Mouse (Mus musculus) lung, postnatal 36 days (tissue): ENCODE data around the gene Defb25.
"Not testable (repeated sequence)": the region's sequence is repeated elsewhere in the genome, so short reads cannot be mapped to it uniquely, and the experiment has no call there.

Experiments used
- DNase-seq: peaks from one replicate; pipeline ENCODE4 v3.0.0; 2022; ENCODE audit warnings: mixed read lengths

The Defb25 gene

DNA sequence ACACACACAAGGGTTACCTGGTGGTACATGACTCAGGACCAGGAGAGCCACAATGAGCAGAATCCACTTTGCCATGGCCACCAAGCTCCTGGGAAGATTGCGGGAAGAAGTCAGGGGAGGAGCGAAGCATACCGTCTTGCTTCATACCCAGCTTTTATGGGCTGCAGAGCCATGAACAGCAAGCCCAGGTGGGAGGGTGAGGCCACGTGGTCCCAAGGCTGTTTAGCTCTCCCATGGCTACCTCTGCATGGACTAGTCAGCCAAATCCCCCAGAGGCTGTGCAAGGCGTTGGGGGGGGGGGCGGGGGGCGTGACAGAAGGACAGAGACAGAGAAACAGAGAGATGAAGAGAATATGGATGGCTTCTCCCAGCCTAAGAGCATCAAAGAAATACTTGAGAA, at the start of gene Defb25:
Gene Defb25, minus strand, starts transcription at position 101 of the 400 bp plus-strand sequence.
- DNase-seq, result no peak

DNA sequence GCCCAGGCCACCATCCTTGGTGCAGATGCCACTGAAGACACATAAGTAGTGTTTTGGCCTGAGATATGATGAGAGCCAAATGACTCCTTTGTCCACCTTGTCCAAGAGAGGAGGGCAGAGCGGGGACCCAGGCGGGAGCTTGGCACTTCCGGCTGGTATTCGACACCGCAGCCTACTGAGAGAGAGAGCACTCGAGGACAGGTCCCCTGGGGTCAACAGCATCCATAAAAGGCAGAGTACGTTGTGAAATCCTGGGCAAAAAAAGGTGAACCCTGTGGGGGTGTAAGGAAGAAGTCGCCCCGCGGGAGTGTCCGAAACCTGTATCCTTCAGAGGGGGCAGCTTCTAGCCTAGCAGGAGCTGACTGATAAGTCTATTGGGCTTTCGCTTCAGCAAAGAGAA, 49.3 kb upstream of the Defb25 start:
- peak; percentile 56 for DNase-seq

DNA sequence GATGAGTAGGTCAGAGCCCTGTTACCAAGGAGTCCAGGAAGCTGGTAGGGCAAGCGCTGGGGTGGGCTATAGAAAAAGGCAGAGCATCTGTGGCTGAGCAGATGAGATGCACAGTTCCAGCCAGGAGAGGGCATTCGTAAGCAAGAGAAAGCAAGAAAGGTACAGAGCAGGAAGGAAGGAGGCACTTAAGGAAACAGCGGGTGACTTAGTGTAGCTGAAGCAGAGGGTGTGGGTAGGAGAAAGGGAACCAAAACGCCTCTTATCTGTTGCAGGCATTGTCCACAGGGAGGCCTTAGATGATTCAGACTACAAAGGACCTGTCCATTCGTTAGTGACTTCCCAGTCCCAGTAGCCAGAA, 48.8 kb upstream of the Defb25 start:
- DNase-seq, result peak; percentile 80

DNA sequence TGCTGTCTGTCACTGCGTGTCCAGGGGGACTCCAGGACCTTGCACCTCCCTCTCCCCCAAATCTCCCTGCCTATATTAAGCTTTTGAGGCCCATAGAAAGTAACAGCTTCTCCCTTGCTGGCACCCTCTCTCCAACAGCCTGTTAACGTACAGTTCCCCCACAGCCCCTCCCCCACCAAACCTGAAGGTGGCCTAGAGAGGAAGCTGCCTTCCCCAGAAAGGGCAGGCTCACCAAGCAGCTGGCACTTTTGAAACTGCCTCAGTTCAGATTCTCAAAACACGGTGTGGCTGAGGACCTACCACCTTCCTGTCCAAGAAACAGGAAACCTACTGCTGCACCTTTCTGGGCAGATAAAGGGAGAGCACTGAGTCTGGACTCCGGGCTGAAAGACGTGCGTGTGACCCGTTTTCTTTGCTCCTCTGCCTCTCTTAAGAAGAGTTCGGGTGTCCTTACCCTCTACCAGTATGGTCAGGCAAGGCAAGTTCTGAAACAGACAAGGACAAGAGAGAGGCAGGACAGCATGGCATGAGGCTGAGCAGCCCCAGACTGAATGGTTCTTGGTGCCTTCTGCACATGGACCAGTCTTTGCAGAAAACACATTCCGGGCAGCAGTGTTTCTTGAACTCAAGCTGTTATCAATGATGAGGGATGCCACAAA, 48.3 kb upstream of the Defb25 start:
- peak; percentile 53 for DNase-seq

DNA sequence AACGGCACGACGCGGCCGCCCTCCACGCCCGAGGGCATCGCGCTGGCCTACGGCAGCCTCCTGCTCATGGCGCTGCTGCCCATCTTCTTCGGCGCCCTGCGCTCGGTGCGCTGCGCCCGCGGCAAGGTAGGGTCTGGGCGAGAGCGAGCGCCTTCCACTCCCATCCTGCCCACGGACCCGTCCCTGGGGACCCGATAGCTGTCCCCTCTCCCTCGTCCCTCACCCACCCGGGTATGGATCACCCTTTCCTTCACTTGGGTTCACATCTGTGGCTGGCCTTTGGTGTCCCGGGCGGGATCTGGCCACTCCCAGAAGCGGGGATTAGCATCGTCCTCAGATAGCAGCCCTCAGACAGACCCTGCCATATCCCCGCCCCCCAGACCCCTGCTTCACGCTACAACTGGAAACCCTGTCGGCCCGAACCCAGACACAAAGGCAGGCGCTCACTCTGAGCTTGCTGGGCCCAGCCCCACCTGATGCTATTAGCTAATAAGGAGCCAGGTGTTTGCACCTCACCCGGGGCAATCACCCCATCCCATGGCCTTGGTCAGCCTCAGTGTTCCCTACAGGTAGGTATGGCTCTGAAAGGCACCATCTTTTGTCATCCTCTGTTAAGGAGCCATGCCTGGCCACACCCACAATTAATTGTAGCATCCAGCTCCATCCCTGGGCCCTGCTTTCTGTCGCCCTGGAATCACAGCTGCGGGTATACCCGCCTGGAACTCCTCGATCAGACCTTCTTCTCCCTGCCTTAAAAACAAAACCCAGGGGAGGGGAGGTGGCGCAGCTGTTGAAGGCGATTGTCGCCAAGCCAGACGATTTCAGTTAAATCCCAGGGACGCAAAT, 47.0 kb upstream of the Defb25 start:
- DNase-seq, result no peak

DNA sequence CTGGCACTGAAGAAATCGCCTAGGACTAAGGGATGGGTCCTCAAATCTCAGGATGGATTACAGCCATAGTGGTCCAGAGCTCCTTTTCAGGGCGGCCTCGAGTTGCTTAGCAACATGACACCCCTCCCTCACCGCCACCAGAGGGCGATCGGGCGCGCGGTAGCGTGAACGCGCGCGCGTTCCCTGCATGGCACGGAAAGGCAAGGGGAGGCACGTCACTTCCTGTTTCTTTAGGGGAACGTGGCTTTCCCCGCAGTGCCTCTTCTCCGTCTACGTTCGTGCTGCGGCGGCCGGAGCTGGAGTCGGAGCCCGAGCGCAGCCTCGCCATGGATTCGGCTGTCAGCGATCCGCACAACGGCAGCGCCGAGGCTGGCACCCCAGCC, 46.4 kb upstream of the Defb25 start, which contains the start of gene H13:
Gene H13, plus strand, starts transcription at position 206 of the 383 bp plus-strand sequence.
- peak; percentile 94 for DNase-seq

DNA sequence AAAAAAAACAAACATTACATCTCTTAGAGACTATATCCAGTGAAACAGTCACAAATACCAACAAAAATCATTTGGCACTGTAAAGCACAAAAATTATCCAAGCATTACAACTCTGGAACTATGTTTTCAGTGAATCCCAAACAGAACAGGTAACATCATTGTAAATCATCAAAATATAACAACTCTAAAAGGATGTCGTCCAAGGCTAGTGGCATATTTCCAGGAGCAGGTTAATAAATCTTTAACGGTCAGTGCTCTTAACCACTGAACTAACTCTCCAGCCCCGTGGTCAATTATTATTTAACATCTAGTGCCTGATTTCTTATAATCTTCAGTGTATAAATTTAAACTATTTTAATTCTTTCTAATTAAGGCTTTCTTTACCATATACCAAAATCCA, 43.3 kb upstream of the Defb25 start:
- DNase-seq, result not testable (repeated sequence)

DNA sequence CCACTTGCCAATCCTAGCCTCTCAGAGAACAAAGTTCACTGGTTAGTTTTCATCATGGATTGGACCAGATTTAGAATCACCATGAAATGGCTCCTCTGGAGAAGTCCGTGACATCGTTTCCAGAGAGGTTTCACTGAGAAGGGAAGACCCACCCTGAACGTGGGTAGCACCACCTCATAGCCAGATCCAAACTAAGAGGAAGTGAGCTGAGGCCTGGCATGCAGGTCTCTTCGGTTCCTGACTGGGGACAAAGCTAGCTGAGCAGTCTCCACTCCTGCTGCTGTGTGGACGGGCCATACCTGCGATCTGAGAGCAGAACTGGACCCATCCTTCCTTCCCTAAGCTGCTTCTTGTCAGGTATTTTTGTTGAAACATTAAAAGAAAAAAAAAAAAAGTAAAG, 38.3 kb upstream of the Defb25 start:
- no peak for DNase-seq

DNA sequence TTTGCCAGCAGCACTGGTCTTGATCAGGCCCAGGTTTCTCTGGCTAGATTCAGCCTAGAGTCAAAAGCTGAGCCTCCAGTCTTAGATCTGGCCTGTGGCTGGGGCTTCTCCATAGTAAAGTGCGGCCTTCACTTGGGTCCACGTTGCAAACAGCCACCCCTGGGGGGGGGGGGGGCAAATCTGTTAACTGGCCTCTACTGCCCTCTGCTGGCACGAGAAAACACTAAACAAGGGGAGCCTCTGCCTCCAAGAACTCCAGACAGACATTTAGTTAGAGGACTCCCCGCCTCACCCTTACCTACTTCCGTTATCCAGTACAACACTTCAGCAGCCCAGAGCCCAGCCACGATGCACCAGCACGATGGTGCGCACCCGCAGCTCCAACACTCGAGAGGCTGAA, 34.5 kb upstream of the Defb25 start:
- peak; percentile 56 for DNase-seq

DNA sequence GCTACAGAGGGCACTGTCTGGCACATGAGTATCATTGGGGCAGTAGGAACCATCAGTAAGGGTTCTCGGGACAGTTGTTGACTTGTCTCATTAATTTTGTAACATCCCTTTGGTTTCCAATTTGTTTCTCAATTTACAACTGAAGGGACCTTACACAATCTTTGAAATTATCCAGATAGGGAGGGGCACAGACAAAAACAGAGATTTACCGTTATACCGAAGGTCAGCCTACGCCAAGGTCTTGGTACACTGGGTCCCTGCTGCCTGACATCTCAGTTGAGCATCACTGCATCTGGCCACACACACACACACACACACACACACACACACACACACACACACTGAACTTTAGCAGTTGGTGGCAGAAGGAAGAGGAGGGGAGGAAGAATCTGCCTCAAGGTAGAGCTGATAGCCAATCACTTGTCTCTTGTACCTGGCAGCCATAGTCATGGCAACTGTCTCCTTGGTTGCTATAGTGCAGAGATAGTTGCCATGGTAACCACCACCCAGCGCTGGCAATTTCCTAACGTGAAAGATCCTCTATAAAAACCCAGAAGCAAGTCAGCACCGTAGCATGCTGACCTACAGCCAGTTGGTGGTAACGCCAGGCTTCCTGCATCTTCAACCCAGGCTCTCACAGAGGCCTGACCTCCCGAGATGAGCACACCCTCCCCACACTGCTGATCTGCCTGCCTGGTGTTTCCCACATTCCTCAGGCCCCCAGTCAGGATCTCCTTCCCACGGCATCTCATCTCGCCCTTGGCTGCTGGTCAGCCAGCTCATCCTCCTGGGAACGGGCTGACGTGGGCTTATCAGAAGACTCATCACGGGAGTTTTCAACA, 31.2 kb upstream of the Defb25 start:
- DNase-seq, result no peak

DNA sequence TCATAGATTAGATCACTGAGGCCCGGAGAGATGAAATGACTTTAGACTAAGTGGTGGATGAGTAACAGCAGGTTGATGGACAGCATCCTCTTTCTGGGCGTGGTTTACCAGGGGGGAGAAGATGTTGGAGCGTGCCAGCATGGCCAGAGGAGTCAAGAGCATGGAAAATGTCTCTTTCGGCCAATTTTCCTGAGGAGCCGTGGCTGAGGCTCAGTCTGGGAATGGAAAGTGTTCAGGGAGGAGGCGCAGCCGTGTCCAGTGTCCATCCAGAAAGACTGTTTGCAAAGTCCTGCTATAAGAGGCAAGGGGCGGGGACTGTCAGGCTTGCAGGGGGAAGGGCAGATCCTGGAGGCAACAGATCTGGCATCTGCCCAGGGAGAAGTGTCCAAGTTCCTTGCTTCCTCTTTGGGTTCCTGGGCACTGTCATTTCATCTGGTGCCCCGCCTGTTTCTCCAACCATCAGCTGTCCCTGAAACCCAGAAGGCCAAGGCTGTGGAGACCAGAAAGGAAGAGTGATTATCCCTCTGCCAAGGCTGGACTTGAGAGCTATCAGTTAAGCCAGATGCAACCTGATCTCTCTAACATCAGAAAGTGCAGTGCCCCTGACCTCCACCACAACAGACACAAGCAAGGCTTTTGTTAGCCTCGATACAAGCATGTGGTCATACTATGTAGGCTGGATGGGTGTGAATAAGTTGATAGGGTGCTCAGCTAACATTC, 30.2 kb upstream of the Defb25 start:
- DNase-seq, result peak; percentile 90

DNA sequence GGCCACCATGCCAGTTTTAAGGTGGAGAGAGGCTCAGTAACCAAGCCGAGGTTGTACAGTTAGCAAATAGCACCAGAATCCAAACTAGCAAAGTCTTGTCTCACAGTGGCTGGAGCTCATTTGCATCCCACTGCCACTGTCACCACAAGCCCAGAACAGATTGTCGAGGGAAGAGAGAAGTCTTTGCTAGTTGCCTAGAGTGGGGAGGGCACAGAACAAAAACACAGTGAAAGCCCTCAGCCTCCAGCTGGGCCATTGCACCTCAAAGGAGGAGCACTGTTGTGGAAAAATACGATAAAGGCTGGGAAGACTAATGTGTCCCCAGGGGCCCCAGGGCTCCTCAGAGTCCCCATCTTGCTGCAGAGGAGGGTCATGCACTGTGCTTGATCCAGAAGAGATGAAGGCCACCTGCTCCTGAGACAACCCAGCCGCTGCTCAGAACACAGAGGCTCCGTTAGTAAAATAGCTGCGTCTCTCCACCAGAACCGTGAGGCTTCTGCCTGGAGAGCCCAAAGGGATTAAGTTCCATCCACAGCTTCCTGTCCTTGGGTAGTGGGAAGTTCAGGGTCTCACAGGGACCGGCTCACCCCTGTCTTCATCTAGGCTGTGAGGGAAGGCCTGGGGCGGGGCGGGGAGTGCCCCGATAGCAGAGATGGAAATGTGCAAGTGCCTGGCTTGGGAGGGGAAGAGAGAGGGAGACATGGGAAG, 16.7 kb upstream of the Defb25 start:
- DNase-seq, result peak; percentile 56

DNA sequence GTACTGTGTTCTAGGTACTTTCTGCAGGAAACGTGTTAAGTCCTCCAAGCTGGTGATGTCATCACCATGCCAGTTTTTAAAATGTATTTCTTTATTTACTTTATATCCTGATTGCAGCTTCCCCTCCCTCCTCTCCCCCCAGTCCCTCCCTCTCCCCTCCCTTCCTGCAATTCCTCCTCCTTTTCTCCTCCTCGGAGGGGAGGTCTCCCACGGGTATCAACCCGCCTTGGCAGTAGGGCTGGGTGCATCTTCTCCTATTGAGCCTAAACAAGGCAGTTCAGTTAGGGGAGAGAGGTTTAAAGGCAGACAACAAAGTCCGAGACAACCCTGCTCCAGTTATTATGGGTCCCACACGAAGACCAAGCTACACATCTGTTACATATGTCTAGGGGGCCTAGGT, 16.0 kb upstream of the Defb25 start:
- no peak for DNase-seq

DNA sequence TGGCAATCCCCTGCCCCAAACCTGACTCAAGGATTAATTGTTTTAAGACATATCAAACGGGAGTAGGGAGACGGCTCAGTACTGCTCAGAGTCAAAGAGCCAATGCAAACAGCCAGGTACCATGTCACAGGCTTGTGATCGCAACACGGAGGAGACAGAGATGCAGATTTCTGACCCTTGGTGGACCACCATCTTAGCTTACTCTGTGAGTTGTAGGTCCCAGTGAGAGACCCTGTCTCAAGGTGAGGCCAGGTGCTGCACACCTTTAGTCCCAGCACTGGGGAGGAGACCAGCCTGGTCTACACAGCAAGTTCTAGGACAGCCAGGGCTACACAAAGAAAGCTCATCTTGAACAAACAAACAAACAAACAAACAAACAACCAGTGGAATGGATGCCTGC, 14.5 kb upstream of the Defb25 start:
- DNase-seq, result no peak

DNA sequence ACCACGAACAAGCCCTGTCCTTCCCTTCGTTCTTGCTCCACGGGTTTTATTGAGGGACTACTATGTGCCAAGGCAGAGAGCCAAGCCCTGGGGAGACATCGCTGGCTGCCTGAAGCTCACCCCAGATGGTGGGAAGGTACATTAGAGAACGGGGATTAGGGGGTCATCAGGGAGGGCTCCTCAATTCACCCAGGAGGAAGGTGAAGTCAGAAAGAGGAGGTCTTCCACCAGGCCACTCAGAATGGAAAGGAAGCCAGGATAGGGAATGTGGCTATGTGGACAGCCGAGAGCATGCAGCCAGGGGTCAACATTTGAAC, 14.1 kb upstream of the Defb25 start:
- DNase-seq, result no peak

DNA sequence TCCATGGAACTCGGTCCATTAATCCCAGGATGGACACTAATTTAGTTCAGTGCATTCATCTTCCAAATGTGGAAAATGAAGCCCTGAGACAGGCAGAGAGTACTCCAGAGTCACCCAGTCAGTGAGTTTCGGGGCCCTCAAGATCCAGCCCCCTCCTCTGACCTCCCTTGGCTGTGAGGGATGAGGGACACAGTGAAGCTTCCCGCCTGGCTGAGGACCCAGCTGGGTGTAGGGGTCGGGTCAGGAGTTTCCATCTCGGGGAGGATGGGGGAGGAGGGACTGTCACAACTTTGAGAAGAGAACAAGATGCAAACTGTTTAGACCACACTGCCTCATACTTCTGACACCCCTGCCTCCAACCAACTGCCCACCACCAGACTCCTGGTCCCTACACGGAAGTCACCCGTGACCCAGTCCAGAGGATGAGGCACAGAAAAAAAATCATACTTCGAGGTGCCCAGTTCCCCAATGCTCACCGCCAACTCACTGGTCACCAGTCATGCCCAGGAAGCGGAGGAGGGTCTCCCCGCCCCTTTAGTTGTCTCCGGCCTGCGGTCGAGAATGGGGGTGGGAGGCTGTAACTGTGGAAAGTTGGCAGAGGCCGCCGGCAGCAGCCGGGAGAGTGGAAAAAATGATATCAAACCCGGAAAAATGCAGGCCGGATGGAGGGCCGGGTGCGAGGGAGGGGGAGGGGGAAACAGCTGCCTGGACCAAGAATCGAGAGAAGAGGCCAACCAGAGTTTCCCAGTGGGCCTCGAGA, 13.6 kb upstream of the Defb25 start:
- peak; percentile 82 for DNase-seq

DNA sequence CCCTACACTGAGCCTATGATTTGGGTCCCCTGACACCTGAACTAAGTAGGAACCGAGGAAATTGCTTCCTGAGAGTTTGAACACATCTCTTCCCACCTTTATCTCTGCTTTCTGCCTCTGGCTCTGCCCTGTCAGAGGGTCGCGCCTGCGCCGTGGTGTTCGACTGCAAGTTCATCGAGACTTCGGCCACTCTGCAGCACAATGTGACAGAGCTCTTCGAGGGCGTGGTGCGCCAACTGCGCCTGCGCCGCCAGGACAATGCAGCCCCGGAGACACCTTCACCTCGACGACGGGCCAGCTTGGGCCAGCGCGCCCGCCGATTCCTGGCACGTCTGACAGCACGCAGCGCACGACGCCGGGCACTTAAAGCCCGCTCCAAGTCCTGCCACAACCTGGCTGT, 11.5 kb upstream of the Defb25 start:
- DNase-seq, result no peak

DNA sequence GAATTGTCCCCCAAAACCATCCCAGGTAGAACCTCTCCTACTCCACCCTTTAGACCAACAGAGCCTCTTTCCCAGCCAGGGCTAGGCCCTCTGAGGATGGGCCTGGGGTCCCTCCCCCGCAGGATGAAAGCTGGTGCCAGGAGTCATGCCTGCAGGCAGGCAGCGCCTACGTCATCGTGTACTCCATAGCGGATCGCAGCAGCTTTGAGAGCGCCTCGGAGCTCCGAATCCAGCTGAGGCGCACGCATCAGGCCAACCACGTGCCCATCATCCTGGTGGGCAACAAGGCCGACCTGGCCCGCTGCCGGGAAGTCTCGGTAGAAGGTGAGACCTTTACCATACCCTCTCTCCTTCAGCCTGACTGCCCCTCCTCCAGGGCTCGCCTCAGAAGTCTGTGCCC, 10.5 kb upstream of the Defb25 start:
- DNase-seq, result no peak

DNA sequence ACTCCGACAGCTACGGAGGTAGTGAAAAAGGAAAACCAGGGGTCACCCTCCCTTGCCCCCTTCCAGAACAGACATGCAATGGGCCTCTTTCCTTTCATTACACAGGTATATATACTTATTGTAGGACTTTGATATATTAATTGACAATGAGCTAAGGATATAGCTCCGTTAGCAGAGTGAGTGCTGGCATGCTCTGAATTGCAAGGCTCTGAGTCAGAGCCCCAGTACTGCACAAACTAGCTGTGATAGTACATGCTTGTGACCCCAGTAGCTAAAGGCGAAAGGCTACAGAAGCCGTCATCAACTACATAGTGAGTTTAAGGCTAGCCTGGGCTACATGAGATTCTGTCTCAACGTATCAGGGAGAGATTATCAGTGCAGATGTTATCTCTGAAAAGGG, 7.1 kb upstream of the Defb25 start:
- DNase-seq, result no peak

DNA sequence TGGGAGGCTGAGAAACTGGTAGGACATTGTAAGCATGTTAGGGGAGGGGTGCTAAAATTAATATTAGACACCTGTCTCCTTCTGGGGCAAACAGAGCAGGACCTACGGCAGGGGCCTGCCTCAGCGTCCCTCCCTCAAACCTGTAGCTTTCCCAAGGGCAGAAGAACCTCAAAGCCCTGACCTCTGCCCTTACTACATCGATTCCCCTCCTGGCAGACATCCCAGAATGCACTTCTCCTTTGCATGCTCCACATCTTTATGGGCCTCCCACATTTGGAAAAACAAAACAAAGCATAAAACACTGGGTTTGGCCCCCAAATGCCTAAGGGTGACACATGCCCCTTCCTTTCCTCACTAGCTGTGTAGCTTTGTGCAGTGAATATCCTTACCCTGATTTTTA, 6.4 kb upstream of the Defb25 start:
- no peak for DNase-seq

DNA sequence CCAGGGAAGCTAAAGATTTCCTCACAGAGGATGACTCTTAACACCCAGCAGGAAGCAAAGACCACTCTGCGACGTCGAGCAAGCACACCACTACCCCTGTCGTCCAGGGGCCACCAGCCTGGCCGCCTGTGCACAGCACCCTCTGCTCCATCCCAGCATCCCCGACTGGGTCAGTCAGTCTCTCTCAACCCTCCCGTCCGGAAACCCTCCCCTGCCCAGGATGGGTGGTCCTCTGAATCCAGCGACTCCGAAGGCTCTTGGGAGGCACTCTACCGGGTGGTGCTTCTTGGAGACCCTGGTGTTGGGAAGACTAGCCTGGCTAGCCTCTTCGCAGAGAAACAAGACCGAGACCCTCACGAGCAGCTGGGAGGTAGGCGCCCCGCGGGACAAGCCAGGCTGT, 5.2 kb upstream of the Defb25 start:
- DNase-seq, result no peak
